Comparison of ENCODE assay signal across 25 mouse cellular contexts in the genomic region with DNA sequence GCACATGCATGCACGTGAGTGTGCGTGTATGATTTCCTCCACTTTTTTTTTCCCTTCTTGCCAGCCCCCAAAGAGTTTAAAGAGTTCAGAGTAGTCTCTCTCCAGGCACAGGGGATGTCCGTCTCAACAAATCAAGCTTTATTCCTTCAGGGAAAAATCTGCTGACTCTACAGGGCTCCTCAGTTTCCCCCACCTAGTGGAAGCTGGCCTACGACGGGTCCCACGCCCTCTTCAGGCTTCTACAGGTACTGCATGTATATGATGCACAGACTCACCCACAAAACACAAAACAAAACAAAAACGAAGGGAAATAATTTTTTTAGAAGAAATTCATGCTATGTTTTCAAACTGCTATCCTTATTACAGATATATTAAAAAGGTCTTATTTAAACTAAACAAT.
DNase-seq lines count a peak whose midpoint lies in the region; TF ChIP-seq lines count a peak whose summit lies in the region.
"Had no signal": no experiment of that assay in that cellular context is flagged by ENCODE, and none has a peak within 500 bp of the region (broad histone marks: within the 10 kb centered on the region; RNA-seq: fewer than 3 reads in every experiment).

No protein-coding gene starts in this region.

- H3K9ac ChIP-seq in ES-Bruce4 (ENCODE audit: low read depth, poor library complexity, severe bottlenecking) = no peak overlapping the region
- H3K9ac ChIP-seq: embryonic facial prominence, embryonic 13.5 days; forebrain, embryonic 12.5 days; heart, embryonic 15.5 days; hindbrain, embryonic 15.5 days; limb, embryonic 12.5 days; midbrain, embryonic 12.5 days had no signal

- no peak for DNase-seq in layer of hippocampus, adult 2 months (ENCODE audit: low spot score in 2 of 2)
- no peak for DNase-seq in layer of hippocampus, adult 9-11 months
- DNase-seq in brain, embryonic 14.5 days (ENCODE audit: low read depth) = no peak
- no peak for DNase-seq in urinary bladder, adult 18-20 months (ENCODE audit: low spot score in 2 of 2)
- DNase-seq in thymus, adult 2 months = no peak
- DNase-seq: adrenal gland, adult 8-10 months; cerebellum, adult 8-10 months; cerebellum, postnatal 36 days; embryo, embryonic 11 days; gastrocnemius, adult 2 months; heart, postnatal 36 days; kidney, adult 8-10 months; kidney, postnatal 14 days; layer of hippocampus, postnatal 36 days; lung, postnatal 10 days; thymus, postnatal 36 days had no signal

- H3K4me1 ChIP-seq in E14TG2a.4 (replicated peaks; ENCODE audit: low read depth, low read length) = peaks cover 6% of the 10 kb centered on the region
- H3K4me1 ChIP-seq in ES-Bruce4 (ENCODE audit: control insufficient read depth, insufficient read depth, low read length) = no peaks in the 10 kb centered on the region
- H3K4me1 ChIP-seq in thymus, adult 2 months (replicated peaks; ENCODE audit: control insufficient read depth, insufficient read depth, low read length) = peaks cover 4% of the 10 kb centered on the region; the same call in 1 of the 2 replicates

- H3K27me3 ChIP-seq in E14TG2a.4 (ENCODE audit: insufficient read depth, low read length) (no peaks in the 10 kb centered on the region), ES-Bruce4 (ENCODE audit: control insufficient read depth, insufficient read depth, low read length, poor library complexity, severe bottlenecking) (no peaks in the 10 kb centered on the region; the same call in 1 of the 2 replicates)
- H3K27me3 ChIP-seq in thymus, adult 2 months (ENCODE audit: control insufficient read depth, insufficient read depth, low read length) = no peaks in the 10 kb centered on the region
- H3K27me3 ChIP-seq: embryonic facial prominence, embryonic 13.5 days; heart, embryonic 15.5 days; hindbrain, embryonic 15.5 days; limb, embryonic 12.5 days had no signal

- no peak overlapping the region for H3K4me3 ChIP-seq in layer of hippocampus, adult 2 months
- H3K4me3 ChIP-seq in E14TG2a.4 (replicated peaks; ENCODE audit: low read length) (no peak overlapping the region), ES-Bruce4 (ENCODE audit: low read depth, low read length) (no peak overlapping the region)
- H3K4me3 ChIP-seq in thymus, adult 2 months (ENCODE audit: control insufficient read depth, insufficient read depth, low read length) = no peak overlapping the region
- H3K4me3 ChIP-seq: embryonic facial prominence, embryonic 13.5 days; erythroblast, embryonic 14.5 days; forebrain, embryonic 12.5 days; gastrocnemius, adult 2 months; heart, embryonic 15.5 days; hindbrain, embryonic 15.5 days; limb, embryonic 12.5 days; midbrain, embryonic 12.5 days had no signal

- no peak for TF ChIP-seq POLR2A in ES-Bruce4 (IDR thresholded peaks at IDR 0.05; ENCODE audit: insufficient read depth, low read length)
- TF ChIP-seq POLR2A in brain, embryonic 14.5 days (IDR thresholded peaks at IDR 0.05; ENCODE audit: borderline replicate concordance, extremely low read depth, insufficient read depth, insufficient read length, poor library complexity, severe bottlenecking) = no peak
- no peak for TF ChIP-seq POLR2A in thymus, adult 2 months (IDR thresholded peaks at IDR 0.05; ENCODE audit: control insufficient read depth, extremely low read depth, insufficient read depth, low read length, poor library complexity)

- WGBS in thymus, adult 2 months = 65% methylated on average over 7 of the region's 7 CpGs

- TF ChIP-seq EP300 in ES-Bruce4 (IDR thresholded peaks at IDR 0.05; ENCODE audit: insufficient read depth, low read depth, low read length) = no peak

- H3K9me3 ChIP-seq in E14TG2a.4 (ENCODE audit: low read length) = peaks cover 5% of the 10 kb centered on the region; the same call in 1 of the 2 replicates
- no peaks in the 10 kb centered on the region for H3K9me3 ChIP-seq in ES-Bruce4 (replicated peaks; ENCODE audit: control insufficient read depth, insufficient read depth, low read length, poor library complexity, severe bottlenecking)
- H3K9me3 ChIP-seq: embryonic facial prominence, embryonic 13.5 days; forebrain, embryonic 12.5 days; heart, embryonic 15.5 days; hindbrain, embryonic 15.5 days; limb, embryonic 12.5 days; midbrain, embryonic 12.5 days had no signal

- peak; percentile 45 for TF ChIP-seq CTCF in layer of hippocampus, adult 2 months (conservative IDR thresholded peaks at IDR 0.05)
- TF ChIP-seq CTCF in E14TG2a.4 (conservative IDR thresholded peaks at IDR 0.05; ENCODE audit: low read length) (peak; percentile 54), ES-Bruce4 (IDR thresholded peaks at IDR 0.05; ENCODE audit: low read depth, low read length) (peak; percentile 14)
- TF ChIP-seq CTCF in brain, embryonic 14.5 days (IDR thresholded peaks at IDR 0.05; ENCODE audit: borderline replicate concordance, extremely low read depth, insufficient read depth, insufficient read length) = peak; percentile 21; the same call in 1 of the 2 replicates
- no peak for TF ChIP-seq CTCF in thymus, adult 2 months (IDR thresholded peaks at IDR 0.05; ENCODE audit: borderline replicate concordance, control insufficient read depth, extremely low read depth, insufficient read depth, low read length, poor library complexity)

- no peaks in the 10 kb centered on the region for H3K36me3 ChIP-seq in E14TG2a.4 (ENCODE audit: insufficient read depth, low read length)
- no peaks in the 10 kb centered on the region for H3K36me3 ChIP-seq in ES-Bruce4 (ENCODE audit: control insufficient read depth, insufficient read depth, low read length, poor library complexity, severe bottlenecking)
- H3K36me3 ChIP-seq in thymus, adult 2 months (ENCODE audit: control insufficient read depth, insufficient read depth, low read length) = no peaks in the 10 kb centered on the region
- H3K36me3 ChIP-seq: embryonic facial prominence, embryonic 13.5 days; forebrain, embryonic 12.5 days; heart, embryonic 15.5 days; hindbrain, embryonic 15.5 days; limb, embryonic 12.5 days; midbrain, embryonic 12.5 days had no signal

- no peak overlapping the region for H3K27ac ChIP-seq in layer of hippocampus, adult 2 months
- H3K27ac ChIP-seq in ES-Bruce4 (ENCODE audit: insufficient read depth, low read length) = no peak overlapping the region
- H3K27ac ChIP-seq in thymus, adult 2 months (ENCODE audit: control insufficient read depth, insufficient read depth, low read length) = no peak overlapping the region
- H3K27ac ChIP-seq: embryonic facial prominence, embryonic 13.5 days; forebrain, embryonic 12.5 days; gastrocnemius, adult 2 months; heart, embryonic 15.5 days; hindbrain, embryonic 15.5 days; limb, embryonic 12.5 days; midbrain, embryonic 12.5 days had no signal
